Mouse (Mus musculus) heart, adult 18-20 months (tissue): Measurements from ENCODE around the gene Fgfbp1. TPM values are rescaled to one million over a fixed set of nuclear protein-coding genes. Genes with fewer than 3 reads are reported as not detected.

Source experiments
- total RNA-seq, 2 experiments: library from RNA; stranded (reverse); gene quantifications; 2 replicates each; pipeline ENCODE4 v1.2.3; 2021

The Fgfbp1 gene
- total RNA-seq, 2 experiments from 2014 or later = 0.39 TPM; not detected in 1

Other genes starting within 250 kb of the Fgfbp1 start
- 1 to 10 TPM; 1.9 to 4.2 TPM for gene Bst1, start 162.9 kb downstream of the Fgfbp1 start, total RNA-seq
- 10 to 100 TPM; 39.0 to 42.3 TPM for gene Fbxl5, start 160.1 kb downstream of the Fgfbp1 start, total RNA-seq
- 1 to 10 TPM; 5.8 to 6.3 TPM for gene Cd38, start 113.2 kb downstream of the Fgfbp1 start, total RNA-seq
- 1 to 10 TPM; 4.6 to 7.9 TPM for gene Gm7879, start 68.6 kb downstream of the Fgfbp1 start, total RNA-seq
- gene Prom1, start 120.3 kb upstream of the Fgfbp1 start, total RNA-seq = 10 to 100 TPM in 1 of 2 experiments, 1 to 10 TPM in 1; 8.7 to 11.5 TPM
- gene Tapt1, start 244.8 kb upstream of the Fgfbp1 start, total RNA-seq = 10 to 100 TPM; 18.8 to 20.7 TPM